Mouse (Mus musculus) urinary bladder, postnatal 14 days (tissue): ENCODE measurements at regions not wholly inside any gene's neighbourhood (a gene's known extent, or its start where the extent isn't known, plus 50 kb on each side); places are given as distances from the start of the nearest gene placed in this dataset.
A peak's percentile ranks its signal among the peaks of the same experiment; 100 is the strongest.
"Not testable (repeated sequence)": the region's sequence is repeated elsewhere in the genome, so short reads cannot be mapped to it uniquely, and the experiment has no call there.

Source experiments
- DNase-seq: peaks from one replicate; pipeline ENCODE4 v3.0.0; 2021; ENCODE audit warnings: low spot score

DNA sequence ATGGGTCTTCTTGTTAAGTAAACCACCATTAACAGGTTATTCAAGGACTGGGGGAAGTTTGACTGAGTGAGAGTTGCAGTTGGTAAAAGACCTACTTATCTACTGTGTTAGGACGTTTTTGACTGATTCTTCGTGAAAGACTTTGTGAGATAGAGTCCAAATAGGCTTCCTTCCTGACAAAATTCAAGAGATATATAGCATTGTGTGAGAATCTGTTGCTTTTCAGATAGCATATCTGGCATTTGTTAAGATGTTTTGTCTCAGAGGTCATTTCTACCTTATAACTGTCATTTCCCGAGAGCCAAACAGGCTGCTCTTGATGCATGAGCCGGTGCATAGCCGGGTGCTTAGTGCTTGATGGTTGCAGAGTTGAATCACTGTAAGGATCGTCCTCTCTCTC, 214.8 kb downstream of the Pten start:
- no peak for DNase-seq

DNA sequence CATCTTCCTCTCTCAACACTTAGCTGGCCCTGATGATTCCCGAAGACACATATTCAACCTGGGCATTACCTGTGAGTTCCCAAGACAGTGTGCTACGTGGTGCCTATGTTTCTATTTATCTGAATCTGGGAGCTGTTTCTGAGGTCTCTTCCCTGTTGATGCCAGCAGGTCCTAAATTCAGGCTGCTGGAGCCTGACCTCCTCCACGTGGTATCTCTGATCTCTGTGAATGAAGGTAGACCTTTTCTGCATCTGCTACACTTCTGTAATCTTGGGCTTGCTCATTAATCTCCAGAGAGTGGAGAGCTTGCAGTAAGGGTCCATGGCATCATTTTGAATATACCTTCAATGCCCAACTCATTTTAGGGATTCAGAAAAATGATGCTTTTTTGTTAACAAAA, 215.8 kb downstream of the Pten start:
- DNase-seq = no peak

DNA sequence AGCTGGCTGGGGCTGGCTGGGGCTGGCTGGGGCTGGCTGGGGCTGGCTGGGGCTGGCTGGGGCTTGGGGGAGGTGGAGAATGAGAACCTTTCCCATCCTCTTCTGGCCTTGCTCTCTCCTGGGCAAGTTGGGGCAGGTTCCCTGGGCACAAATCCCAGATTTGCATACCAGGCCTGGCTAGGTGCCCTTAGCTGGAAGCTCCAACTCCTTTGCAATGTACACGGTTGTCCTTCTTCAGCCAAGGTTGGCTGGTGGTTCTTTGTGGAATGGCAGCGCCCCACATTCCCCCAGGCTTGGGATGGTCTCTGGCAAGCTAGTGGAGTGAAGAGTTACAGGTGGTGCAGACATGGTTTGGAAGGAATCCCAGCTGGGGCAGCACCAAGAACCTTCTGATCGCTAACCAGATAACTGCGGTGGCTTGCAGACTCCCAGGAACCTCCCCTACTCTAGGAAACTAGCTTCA, 217.5 kb downstream of the Pten start:
- peak; percentile 82 for DNase-seq

DNA sequence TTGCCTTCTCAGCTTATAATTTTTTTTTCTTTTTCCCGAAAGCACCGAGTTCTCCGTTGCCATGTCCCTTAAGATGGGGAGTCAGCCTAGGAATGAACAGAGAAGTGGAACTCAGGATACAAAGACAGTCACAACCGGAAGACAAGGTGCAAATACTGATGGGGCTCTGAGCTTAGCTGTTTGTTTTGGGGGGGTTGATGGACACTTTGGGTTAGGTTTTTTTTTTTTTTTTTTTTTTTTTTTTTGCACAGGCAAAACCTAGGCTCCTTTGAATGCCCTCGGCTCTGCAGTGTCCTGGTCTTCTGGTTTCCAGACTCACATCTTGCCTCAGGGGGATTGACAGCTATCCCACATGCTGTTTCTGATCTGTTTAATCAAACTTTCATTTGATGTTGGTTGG, 218.0 kb downstream of the Pten start:
- no peak for DNase-seq

- no peak for DNase-seq
Measured at GRCm38 (mm10) chr19:32976507-32976906, 219.2 kb downstream of the Pten start.

DNA sequence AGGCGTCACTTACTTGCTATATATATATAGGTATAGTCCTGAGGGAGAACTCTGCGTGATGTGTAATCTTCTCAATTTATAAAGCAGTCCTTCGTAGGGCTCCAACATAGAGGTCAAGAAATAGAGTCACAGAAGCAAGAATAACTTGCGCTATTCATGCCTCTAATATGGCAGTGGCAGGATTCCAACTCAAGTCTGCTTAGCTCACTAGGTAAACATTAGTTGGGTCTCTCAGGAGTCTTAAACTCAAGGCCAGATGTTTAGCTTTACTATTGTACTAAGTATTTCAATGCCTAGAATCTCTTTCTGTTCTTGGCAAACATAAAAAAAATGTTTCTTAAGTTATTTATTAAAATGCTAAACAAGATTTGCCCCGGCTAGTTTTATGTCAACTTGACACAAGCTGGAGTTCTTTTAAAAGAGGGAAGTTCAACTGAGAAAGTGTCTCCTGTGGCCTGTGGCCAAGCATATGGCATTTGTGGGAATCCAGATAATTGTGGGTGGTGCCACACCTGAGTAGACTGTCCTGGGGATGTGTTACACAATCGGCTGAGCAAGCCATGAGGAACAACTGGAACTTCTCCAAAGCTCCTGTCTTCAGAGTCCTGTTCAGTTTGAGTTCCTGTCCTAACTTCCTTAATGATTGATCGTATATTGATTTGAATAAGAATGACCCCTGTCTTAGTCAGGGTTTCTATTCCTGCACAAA, 220.9 kb downstream of the Pten start:
- no peak for DNase-seq

- peak; percentile 14 for DNase-seq
Measured at GRCm38 (mm10) chr19:32980142-32980541, 222.8 kb downstream of the Pten start.

GRCm38 (mm10) chr19:32988713-32989112, 231.4 kb downstream of the Pten start:
- no peak for DNase-seq

- no peak for DNase-seq
Measured at GRCm38 (mm10) chr19:32989346-32989745, 232.0 kb downstream of the Pten start.

DNA sequence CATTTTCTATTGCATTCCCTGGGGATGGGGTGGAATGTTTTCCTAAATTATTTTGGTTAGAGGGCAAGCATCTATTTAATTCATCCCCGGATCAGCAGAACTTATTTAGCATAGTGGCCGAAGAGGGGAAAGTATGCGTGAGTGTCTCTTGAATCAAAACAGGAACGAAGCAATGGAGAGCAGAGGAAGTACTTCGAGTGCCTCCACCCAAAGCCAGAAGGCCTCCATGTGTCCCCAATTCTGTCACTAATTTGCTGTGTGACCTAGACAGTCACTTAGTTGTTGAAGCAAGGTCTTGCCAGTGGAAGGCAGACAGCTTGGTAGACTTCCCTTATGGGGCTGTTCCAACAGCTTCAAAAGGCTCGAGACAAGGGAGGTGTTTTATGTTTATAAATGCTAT, 233.3 kb downstream of the Pten start:
- DNase-seq = no peak

DNA sequence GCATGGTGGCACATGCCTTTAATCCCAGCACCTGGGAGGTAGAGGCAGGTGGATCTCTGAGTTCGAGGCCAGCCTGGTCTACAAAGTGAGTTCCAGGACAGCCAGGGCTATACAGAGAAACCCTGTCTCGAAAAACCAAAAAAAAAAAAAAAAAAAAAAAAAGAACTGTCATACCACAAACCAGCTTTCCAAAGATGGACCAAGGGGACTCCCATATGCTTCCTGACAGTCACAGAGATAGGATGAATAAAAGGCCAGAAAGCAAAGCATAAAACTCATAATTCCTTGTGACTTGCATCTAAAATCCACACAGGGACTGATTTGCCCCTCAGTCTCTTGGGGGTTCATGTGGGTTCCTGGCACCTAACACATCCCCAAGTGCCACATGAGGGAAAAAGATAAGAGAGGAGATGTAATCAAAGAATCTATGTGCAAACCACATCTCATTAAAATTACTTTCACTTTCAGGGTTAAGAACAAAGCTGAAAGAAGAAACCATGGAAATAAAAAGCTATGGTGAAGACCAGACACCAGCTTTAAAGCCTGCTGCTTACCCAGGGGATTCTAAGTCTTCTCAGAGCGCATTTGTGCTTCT, 241.4 kb downstream of the Pten start:
- DNase-seq = no peak

DNA sequence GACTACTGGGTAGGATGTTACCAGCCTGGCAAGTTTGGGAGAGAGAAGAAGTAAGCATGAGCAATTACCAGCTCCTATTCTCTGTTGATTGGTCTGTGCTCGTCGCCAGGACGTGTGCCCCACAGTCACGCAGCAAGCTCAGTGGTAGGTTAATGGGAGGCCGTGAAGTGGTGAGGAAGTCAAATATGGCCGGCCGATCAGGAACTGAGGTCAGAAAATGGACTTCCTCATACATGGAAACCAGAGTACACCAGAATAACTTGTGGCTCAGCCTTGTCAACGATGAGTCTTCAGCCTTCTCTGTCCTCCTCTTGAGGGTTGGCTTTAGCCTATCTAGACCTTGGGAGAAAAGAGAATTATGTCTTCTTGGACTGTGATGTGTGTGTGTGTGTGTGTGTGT, 250.3 kb downstream of the Pten start:
- no peak for DNase-seq

- DNase-seq = no peak
Measured at GRCm38 (mm10) chr19:33008076-33008475, 250.8 kb downstream of the Pten start.

DNA sequence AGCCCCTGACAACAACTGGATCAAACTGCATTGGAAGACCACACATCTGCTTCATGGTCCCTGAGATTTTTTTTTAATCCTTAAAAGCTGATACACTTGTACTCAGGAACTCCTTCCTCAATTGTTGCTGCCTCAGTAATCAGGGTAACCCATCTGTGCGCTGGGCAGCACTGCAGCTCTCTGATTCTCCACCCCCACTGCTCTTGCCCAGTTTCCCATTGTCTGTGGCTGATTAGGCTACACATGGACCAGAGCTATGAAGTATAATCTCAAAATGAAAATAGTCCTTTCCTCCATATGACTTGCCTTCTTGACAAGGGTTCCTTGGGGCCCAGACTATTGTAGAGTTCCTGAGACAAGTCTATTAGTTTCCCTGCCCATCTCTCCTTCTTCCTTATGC, 251.5 kb downstream of the Pten start:
- no peak for DNase-seq

DNA sequence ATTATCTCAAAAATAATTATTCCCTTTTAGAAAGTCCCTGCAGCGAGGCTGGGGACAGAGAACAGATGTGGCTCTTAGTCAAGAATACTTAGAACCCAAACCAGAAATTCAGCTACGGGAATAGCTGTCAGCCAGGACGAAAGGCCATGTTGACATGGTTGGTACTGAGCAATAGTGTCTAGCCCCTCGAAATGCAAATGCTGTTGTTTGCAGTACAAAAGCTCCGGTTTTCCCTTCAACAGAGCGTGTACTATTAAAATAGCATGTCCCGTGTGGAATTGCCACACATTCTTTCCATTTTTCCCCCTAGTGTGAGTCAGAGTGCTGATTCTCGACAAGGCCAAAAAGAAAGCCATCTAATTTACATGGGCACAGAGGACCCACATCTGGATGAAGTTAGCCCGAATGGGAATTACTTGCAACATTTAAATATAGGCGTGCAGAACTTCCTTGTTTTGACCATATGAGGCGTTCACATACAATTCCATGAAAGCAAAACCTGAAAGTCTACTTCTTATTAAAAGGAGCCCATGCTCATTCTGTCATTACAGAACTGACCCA, 253.7 kb downstream of the Pten start:
- no peak for DNase-seq

GRCm38 (mm10) chr19:33014879-33015278, 257.6 kb downstream of the Pten start:
- not testable (repeated sequence) for DNase-seq

DNA sequence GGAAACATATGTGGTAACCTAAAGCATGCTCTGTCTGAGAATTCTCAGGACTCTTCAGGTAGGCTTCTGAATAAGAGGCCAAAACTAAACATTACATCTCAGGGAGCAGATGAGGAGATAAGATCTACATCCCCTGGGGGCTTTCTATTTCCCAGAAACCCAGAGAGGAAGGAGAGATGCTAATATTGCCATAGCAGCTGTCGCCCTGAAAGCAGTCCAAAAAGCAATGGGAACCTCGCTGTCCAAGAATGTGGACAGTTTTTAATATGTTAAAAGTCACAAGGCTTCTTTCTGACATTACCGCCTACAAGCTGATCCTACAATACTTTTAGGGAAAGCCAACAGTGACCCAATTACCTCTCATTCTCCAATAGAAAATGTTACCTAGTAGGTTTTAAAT, 263.9 kb downstream of the Pten start:
- no peak for DNase-seq

DNA sequence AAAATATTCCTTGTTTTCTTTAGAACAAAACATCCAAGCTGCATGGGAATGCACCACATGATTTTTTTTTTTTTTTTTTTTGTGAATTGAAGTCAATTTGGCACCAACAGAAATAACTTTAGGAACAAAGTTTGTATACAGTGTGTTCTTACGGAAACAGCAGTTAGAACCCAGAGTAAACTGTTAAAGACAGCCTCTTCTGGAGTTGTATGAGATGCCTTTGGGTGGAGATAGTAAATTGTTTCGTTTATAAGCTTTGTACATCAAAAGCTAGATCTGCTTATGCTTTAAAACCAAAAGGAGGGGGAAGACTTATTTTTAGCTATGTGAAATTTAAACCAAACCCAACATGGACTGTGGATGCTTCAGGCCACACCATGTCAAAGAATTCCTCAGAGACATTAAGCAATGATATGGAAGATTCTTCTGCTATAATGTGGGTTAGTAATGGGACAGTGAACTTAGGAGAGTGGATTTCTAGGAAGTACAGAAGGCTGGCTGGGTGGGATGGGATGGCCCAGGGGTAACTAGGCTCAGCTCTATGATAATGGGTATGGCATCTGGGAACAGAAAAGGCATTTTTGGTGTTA, 265.6 kb downstream of the Pten start:
- DNase-seq = no peak

DNA sequence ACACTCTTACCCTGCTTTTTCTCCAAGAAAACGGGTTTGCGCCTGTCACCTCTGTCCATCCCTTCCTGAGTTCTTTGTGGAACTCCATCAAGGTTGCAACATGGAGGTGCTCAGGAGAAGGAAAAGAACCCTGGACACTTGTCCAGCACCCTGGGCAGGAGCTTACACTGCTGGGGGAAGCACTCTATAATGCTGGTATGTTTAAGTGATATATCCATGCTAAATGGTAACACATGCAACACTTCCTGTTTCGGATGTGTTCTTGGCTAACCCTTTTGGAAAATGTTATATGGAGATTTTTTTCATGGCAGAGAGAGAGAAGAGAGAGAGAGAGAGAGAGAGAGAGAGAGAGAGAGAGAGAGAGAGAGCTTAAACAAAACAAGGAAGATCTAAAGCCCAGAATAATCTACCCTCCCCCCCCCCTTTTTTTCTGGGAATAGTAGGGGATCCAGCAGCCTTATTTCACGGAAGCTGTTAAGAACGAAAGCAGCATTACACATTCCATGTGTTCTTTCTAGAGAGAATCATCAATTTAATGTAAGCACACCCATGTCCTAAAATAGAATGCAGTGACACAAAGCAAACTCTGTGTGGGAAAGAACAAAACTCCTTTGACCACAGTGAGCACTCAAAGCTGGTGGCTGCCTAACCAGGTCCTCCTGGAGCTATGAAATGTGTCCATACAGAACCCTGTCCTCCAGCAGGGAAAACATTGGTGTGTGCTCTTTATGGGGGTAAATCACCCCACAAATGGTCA, 272.6 kb downstream of the Pten start:
- DNase-seq = no peak

DNA sequence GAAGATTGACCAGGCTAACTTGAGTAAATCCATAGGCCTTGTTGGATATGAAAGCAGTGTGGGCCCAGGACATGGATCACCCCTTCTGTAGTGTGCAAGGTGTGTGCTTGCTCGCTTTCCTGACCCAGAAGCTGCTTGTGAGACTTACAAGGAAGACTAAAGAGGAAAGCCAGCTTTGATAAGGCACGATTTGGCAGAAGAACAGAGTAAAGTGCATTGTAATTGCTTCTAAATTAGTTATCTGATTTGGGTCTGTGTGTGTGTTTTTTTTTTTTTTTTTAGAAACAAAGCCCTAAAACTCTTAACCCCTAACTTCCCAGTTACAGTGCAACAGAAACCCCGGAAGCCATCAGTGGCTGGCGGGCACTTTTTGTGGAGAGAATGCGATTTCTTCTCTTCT, 283.2 kb downstream of the Pten start:
- DNase-seq = no peak

GRCm38 (mm10) chr19:33040991-33041390, 283.7 kb downstream of the Pten start:
- DNase-seq = no peak

- no peak for DNase-seq
Measured at GRCm38 (mm10) chr19:33042760-33043159, 285.5 kb downstream of the Pten start.

DNA sequence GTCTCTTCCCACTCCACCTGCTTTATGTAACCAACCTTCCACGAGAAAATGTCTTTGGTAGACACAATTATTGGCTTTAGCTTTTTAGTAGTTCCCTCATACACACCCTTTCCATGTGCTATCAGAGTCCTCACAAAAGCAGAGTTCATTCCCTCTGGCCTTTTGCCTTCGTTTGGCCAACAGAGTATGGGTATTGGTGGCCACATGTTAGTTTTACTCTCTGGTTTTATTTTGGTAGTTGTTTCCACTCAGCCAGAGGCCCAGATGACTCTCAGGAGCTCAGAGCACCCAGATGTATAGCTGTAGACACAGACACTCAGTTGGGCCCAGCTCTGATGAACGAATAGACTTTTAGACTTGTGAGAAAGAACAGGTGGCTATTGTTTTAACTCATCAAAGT, 286.4 kb downstream of the Pten start:
- DNase-seq = no peak
